Mouse (Mus musculus): ENCODE data around the gene Hepacam2.

- no peak for TF ChIP-seq EP300 (IDR thresholded peaks at IDR 0.05; ENCODE audit: insufficient read depth, low read depth, low read length)
- no peak for TF ChIP-seq CTCF (IDR thresholded peaks at IDR 0.05)
- TF ChIP-seq POLR2A (IDR thresholded peaks at IDR 0.05; ENCODE audit: insufficient read depth, low read depth, low read length): no peak
Measured at GRCm38 (mm10) chr6:3455944-3456536, 42.1 kb downstream of the Hepacam2 start.

Data from heart, adult 2 months (tissue).